Mouse (Mus musculus) right cerebral cortex, postnatal 10 days (tissue): ENCODE data around the gene Gtpbp4.
"Not testable (repeated sequence)": the region's sequence is repeated elsewhere in the genome, so short reads cannot be mapped to it uniquely, and the experiment has no call there.

Experiments
- DNase-seq, 2 experiments: peaks; one replicate each; pipeline ENCODE4 v3.0.0; 2021; ENCODE audit warnings: low spot score in 2 of 2

Gene Gtpbp4

DNA sequence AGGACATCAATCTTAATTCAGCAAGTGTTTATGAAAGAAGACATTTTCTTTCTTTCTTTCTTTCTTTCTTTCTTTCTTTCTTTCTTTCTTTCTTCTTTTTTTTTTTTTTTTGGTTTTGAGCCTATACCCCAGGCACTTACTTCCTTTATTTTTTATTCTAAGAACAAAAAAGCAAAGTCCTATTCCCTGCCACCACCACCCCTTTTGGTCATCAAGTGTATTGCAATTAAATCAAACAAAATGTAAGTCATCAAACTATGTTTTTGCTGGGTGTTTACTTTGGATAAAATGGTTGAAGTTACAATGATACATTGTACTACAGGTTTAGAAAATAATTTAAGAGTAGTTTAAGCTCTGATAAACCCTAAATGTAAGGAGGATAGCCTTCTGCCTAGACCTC is 23.5 kb downstream of the Gtpbp4 start:
- no peak for DNase-seq

DNA sequence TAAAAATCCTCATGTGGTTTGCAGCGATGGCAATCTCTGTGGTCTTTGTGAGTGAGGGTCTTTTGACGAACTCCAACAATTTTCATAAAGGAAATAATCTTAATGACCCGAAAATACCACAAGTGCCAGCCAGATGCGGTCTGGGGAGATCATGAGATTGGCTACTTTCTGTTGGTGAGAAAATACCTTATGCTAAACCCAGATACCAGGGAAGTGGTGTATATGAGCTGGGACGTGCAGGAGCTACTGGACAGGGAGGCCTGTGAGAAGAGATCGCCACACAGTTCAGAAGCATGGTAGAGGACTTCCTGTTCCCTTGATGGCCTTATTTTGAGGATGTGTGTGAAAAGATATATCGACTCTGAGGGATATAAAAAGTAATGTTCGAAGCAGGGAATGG is 28.1 kb downstream of the Gtpbp4 start:
- DNase-seq: no peak

DNA sequence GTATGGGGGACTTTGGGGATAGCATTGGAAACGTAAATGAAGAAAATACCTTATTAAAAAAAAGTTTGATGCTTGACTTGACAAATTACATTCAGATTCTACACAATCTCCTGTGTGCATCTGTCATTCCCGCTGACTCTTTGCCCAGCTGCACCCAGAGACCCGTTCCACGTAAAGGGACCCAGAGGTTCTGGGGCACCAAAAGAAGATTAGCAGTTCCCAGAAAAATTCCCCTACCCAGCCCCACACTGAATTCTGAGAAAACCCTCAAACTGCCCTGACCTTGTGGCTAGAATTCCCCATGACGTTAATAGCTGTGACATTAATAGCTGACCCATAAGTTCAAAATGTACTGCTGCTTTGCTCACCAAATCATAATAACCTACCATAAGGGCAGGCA is 30.7 kb downstream of the Gtpbp4 start:
- no peak for DNase-seq

DNA sequence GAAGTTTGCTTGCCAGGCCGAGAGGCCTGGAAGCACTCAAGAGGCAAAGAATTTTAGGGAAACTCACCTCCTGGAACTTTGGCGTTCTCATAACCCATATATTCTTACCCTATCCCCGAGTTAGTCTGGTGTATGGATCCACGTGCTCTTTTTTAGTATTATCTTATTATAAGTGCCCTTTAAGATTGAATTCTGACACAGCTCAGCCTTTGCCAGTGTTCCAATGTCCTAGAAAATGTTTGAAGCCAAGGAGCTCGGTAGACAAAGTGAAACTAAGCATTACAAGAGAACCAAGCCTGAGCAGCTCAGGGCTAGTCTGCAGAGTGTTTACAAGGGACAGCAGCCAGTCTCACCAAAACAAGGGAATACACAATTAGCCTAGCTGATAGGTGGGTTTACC is 33.6 kb downstream of the Gtpbp4 start:
- not testable (repeated sequence) for DNase-seq

DNA sequence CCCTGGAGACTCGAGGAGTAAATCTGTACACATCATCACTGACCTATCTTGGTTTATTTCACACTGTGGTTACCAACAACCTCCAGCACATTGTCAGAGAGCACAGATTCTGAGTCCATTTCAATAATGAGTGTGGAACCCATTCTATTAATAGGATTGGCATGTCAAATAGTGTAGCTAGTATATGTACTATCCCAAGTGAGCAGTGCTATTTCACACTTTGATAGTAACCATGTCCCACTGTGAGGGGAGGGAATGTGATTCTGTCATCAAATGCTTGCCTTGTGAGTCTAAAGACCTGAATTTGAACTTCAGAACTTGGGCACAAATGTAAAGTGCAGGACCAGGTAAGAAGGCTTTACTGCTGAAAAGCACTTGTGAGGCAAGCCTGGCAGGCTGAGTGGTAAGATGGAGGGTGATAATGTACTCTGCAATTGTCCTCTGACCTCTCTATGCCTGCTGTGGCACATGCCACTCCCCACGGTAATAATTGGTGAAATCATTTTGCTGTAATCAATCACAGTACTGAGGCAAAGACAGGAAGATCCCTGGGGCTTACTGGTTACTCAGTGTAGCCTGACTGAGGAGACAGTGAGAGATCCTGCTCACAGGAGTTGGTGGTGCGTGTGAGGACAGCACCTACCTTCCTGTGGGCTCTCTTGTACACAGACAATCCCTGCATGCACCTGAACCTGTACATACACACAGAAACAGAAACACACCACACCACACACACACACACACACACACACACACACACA is 34.6 kb downstream of the Gtpbp4 start:
- DNase-seq: not testable (repeated sequence)

DNA sequence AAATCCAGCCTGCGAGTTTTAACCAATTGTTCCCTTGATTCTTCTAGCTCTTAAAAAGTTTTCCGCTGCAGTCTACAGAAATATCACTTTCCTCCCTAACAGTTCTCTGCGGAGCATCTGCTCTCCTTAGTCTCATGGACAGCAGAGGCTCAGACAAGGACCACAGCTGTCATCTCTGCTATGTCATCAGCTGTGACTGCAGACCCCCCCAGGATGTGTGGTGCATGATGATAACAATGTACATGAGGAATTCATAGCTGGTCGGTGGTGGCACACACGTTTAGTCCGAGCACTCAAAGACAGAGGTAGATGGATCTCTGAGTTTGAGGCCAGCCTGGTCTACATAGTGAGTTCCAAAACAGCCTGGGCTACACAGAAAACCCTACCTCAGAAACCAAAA is 36.3 kb downstream of the Gtpbp4 start:
- DNase-seq: not testable (repeated sequence)

DNA sequence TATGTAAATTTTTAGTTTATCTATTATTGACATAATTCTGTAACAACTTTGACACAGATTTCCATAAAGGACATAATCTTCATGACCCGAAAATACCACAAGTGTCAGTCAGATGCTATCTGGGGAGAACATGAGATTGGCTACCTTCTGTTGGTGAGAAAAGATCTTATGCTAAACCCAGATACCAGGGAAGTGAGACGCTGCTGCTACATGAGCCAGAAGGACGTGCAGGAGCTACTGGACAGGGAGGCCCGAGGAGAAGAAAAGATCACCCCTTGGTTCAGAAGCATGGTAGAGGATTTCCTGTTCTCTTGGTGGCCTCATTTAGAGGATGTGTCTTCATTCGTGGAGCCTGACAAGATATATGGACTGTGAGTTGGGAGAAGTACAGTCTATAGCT is 36.8 kb downstream of the Gtpbp4 start:
- DNase-seq: not testable (repeated sequence)

DNA sequence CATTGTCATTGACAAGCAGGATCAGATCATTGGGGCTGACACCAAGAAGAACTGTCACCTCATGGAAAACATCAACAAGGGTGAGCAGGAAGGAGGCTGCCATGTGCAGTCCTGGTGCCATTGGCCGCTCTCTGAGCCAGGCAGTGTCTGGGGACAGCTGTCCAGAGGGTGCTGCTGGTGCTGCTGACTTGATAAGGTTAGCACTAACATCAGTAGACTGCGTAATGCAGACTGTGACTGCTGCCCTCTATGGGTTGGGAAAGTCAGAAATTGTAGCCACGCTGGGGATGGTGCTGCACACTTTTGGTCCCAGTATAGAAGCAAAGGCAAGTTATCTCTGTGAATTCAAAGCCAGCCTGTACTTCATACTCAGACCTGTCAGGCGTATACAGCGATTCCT is 39.0 kb downstream of the Gtpbp4 start:
- not testable (repeated sequence) for DNase-seq

DNA sequence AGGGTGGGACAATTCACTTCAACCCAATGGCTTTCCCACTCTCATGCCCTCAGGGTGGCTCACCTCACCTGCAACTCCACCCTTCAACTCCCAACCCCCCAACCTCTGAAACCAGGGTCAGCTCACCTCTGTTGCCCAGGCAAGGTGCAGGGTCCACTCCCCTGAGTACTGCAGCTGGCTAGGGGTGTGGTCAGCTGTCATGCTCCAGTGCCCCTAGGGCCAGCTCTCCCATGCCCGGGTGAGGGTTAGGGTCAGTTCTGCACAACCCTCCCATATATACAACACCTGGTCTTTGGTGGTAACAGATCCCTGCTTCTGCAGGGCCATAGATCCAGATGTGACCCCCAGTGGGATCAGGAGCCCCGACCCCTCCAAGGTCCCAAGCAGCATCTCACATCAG is 40.8 kb downstream of the Gtpbp4 start:
- not testable (repeated sequence) for DNase-seq

DNA sequence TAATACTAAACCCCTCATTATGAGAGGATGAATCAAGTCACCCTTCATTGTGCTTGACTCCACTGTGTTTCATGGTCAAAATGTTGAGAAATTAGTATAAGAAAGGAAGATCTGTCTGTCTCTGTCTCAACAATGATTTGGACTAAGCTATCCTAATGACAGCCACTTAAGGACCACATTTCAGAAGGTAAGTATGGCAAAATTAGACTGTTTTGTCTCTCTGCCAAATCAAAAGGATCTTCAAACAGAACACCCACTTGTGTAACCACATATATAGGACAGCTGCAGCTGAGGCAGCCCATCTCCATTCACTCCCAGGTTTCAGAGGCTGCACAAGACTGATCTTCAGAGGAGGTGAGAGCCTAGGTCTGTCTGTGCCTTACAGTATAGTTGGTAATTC is 43.3 kb downstream of the Gtpbp4 start, which contains the start of gene Idi2:
Gene Idi2 (plus strand): TSS at position 301 of the 400 bp plus-strand sequence.
- DNase-seq: not testable (repeated sequence)

DNA sequence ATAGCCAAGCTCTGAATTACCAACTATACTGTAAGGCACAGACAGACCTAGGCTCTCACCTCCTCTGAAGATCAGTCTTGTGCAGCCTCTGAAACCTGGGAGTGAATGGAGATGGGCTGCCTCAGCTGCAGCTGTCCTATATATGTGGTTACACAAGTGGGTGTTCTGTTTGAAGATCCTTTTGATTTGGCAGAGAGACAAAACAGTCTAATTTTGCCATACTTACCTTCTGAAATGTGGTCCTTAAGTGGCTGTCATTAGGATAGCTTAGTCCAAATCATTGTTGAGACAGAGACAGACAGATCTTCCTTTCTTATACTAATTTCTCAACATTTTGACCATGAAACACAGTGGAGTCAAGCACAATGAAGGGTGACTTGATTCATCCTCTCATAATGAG is 47.8 kb downstream of the Gtpbp4 start, which contains the start of gene Gm9745:
Gene Gm9745 (minus strand): TSS at position 101 of the 400 bp plus-strand sequence.
- DNase-seq: not testable (repeated sequence)

DNA sequence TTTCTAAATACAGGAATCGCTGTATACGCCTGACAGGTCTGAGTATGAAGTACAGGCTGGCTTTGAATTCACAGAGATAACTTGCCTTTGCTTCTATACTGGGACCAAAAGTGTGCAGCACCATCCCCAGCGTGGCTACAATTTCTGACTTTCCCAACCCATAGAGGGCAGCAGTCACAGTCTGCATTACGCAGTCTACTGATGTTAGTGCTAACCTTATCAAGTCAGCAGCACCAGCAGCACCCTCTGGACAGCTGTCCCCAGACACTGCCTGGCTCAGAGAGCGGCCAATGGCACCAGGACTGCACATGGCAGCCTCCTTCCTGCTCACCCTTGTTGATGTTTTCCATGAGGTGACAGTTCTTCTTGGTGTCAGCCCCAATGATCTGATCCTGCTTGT is 52.1 kb downstream of the Gtpbp4 start:
- DNase-seq: not testable (repeated sequence)

DNA sequence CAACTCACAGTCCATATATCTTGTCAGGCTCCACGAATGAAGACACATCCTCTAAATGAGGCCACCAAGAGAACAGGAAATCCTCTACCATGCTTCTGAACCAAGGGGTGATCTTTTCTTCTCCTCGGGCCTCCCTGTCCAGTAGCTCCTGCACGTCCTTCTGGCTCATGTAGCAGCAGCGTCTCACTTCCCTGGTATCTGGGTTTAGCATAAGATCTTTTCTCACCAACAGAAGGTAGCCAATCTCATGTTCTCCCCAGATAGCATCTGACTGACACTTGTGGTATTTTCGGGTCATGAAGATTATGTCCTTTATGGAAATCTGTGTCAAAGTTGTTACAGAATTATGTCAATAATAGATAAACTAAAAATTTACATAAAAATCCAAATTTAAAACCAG is 54.2 kb downstream of the Gtpbp4 start:
- DNase-seq: not testable (repeated sequence)

DNA sequence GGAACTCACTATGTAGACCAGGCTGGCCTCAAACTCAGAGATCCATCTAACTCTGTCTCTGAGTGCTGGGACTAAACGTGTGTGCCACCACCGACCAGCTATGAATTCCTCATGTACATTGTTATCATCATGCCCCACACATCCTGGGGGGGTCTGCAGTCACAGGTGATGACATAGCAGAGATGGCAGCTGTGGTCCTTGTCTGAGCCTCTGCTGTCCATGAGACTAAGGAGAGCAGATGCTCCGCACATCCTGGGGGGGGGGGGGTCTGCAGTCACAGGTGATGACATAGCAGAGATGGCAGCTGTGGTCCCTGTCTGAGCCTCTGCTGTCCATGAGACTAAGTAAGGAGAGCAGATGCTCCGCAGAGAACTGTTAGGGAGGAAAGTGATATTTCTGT is 54.8 kb downstream of the Gtpbp4 start:
- not testable (repeated sequence) for DNase-seq

DNA sequence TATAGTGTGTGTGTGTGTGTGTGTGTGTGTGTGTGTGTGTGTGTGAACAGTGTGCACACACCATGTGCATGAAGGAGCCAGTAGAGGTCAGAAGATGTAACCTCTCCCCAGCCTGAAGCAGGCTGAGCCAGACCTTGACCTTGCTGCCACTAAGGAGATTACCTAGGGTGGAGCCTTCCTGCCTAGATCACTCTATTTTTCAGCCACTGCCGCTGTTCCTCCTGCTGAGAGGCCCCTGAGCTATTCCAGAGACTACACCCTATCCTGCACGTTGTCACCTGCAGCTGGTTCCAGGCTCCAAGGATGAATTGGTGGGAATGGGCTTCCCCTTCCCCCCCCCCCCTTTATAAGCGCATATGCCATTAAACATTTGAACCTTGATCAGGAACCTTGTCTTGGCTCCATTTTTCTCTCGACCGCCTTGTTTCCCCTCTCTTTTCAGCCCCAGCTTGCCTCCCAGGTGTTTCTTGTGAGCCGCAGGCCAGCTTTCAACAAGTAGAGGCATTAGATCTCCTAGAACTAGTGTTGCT is 58.2 kb downstream of the Gtpbp4 start:
- DNase-seq: not testable (repeated sequence)

DNA sequence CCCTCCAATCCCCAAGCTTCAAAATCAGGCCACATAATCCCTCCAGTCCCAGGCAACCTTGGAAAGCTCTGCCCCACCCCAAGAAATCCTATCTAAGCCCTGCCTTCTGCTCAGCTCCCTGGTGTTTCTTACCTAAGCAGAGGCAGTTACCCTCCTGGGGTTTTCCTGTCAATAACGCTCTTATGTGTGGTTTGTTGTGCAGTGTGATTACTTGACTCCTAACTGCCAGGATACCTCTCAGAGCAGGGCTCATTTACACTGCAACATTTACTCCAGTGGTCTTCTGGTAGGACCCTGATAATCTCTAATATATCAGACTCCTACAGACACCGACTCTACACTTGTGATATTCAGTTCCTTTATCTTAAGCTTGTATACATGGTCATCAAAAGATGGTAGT is 62.4 kb downstream of the Gtpbp4 start:
- DNase-seq: no peak
